Mouse (Mus musculus) intestine, embryonic 14.5 days (tissue): Measurements from ENCODE around the gene Rassf8. TPM values are rescaled to one million over a fixed set of nuclear protein-coding genes. Genes with fewer than 3 reads are reported as not detected.

ENCODE experiments used
- ATAC-seq: fragments of 200-750 bp; cut with Nextera tagmentation; replicated peaks from 2 replicates; pipeline ENCODE4 v1.8.0; 2017; ENCODE audit warnings: low read depth, moderate number of reproducible peaks, moderate TSS enrichment, moderate library complexity; ENCODE audit not compliant: low FRiP score, low TSS enrichment
- DNase-seq: peaks from one replicate; pipeline ENCODE4 v3.0.0-alpha.2; 2018; ENCODE audit warnings: low spot score
- H3K27ac ChIP-seq: fragments of 300-500 bp; sonication (generic); 2 replicates; pipeline ENCODE4 v1.5.1; 2014; ENCODE audit warnings: low read depth, mild to moderate bottlenecking, control low read depth
- H3K27me3 ChIP-seq: fragments of 300-500 bp; sonication (generic); replicated peaks from 2 replicates; pipeline ENCODE4 v1.6.1; 2014; ENCODE audit warnings: low read length, control low read depth; ENCODE audit not compliant: control insufficient read depth, insufficient read depth
- H3K36me3 ChIP-seq: fragments of 300-500 bp; sonication (generic); 2 replicates; pipeline ENCODE4 v1.6.1; 2014; ENCODE audit warnings: low read length, control low read depth; ENCODE audit not compliant: control insufficient read depth, insufficient read depth
- H3K4me1 ChIP-seq: fragments of 300-500 bp; sonication (generic); replicated peaks from 2 replicates; pipeline ENCODE4 v1.6.1; 2014; ENCODE audit warnings: low read length, control low read depth, mixed read lengths; ENCODE audit not compliant: control insufficient read depth, insufficient read depth
- H3K4me2 ChIP-seq: fragments of 300-500 bp; sonication (generic); 2 replicates; pipeline ENCODE4 v1.6.1; 2014; ENCODE audit warnings: low read length
- H3K4me3 ChIP-seq: fragments of 300-500 bp; sonication (generic); 2 replicates; pipeline ENCODE4 v1.5.1; 2014; ENCODE audit warnings: low read depth, low read length, control low read depth, mixed read lengths
- H3K9ac ChIP-seq: fragments of 300-500 bp; sonication (generic); 2 replicates; pipeline ENCODE4 v1.6.1; 2014; ENCODE audit warnings: mild to moderate bottlenecking, low read length
- H3K9me3 ChIP-seq: fragments of 300-500 bp; sonication (generic); 2 replicates; pipeline ENCODE4 v1.6.1; 2016; ENCODE audit warnings: low read length, control low read depth; ENCODE audit not compliant: control insufficient read depth
- WGBS: fragments of 180-500 bp; shearing (Covaris S2); extraction: QIAGEN DNeasy Blood & Tissue Kit; methylation state at CpG from one replicate; pipeline ENCODE4 v1.1.7; 2014; 5-methylcytosine and 5-hydroxymethylcytosine counted together
- polyA plus RNA-seq: library from polyadenylated mRNA; unstranded; fragments of >200 nt; fragmentation: Nextera tagmentation; extraction: Ambion mirVana; gene quantifications from 2 replicates; pipeline ENCODE4 v1.2.1, GENCODE M21; 2014

The Rassf8 gene
- polyA plus RNA-seq, 1 experiment from 2014 or later: 9.1 TPM

GRCm38 (mm10) chr6:145860350-145860749, 113.8 kb downstream of the Rassf8 start:
- Histone ChIP-seq H3K4me2 (no peak overlapping the region), H3K9me3 (no peaks in the 10 kb centered on the region), H3K9ac (no peak overlapping the region), H3K4me1 (peaks cover 17% of the 10 kb centered on the region; the same call in 1 of the 2 replicates), H3K27me3 (peaks cover 40% of the 10 kb centered on the region), H3K4me3 (no peak overlapping the region), H3K36me3 (no peaks in the 10 kb centered on the region), H3K27ac (no peak overlapping the region)
- WGBS: 58% methylated on average over 2 of the region's 2 CpGs
- no peak for ATAC-seq
- no peak for DNase-seq

- Histone ChIP-seq H3K27me3 (peaks cover 50% of the 10 kb centered on the region), H3K9me3 (no peaks in the 10 kb centered on the region), H3K36me3 (no peaks in the 10 kb centered on the region), H3K9ac (no peak overlapping the region), H3K4me3 (no peak overlapping the region), H3K4me1 (peaks cover 18% of the 10 kb centered on the region; the same call in 1 of the 2 replicates), H3K27ac (no peak overlapping the region), H3K4me2 (no peak overlapping the region)
- WGBS: 79% methylated on average over 9 of the region's 9 CpGs
- ATAC-seq (no peak), DNase-seq (no peak)
Measured at GRCm38 (mm10) chr6:145861462-145862227, 115.1 kb downstream of the Rassf8 start.

GRCm38 (mm10) chr6:145862321-145862720, 115.8 kb downstream of the Rassf8 start:
- Histone ChIP-seq H3K4me3 (peak overlapping the region; percentile 51), H3K4me2 (peak overlapping the region; percentile 97), H3K27me3 (peaks cover 50% of the 10 kb centered on the region), H3K4me1 (peaks cover 22% of the 10 kb centered on the region; the same call in 1 of the 2 replicates), H3K9me3 (no peaks in the 10 kb centered on the region), H3K9ac (no peak overlapping the region), H3K27ac (no peak overlapping the region), H3K36me3 (no peaks in the 10 kb centered on the region)
- ATAC-seq (no peak), DNase-seq (no peak)
- WGBS: 11% methylated on average over 4 of the region's 4 CpGs

GRCm38 (mm10) chr6:145862739-145863064, 116.2 kb downstream of the Rassf8 start:
- WGBS: under 1% methylated on average over 35 of the region's 35 CpGs
- DNase-seq (no peak), ATAC-seq (no peak)
- H3K4me2 ChIP-seq: peak overlapping the region; percentile 97
- no peaks in the 10 kb centered on the region for H3K9me3 ChIP-seq
- no peak overlapping the region for H3K27ac ChIP-seq
- H3K4me1 ChIP-seq: peaks cover 22% of the 10 kb centered on the region; the same call in 1 of the 2 replicates
- H3K27me3 ChIP-seq: peaks cover 50% of the 10 kb centered on the region
- H3K36me3 ChIP-seq: no peaks in the 10 kb centered on the region
- H3K9ac ChIP-seq: peak overlapping the region; percentile 41
- H3K4me3 ChIP-seq: peak overlapping the region; percentile 51

- Histone ChIP-seq H3K36me3 (no peaks in the 10 kb centered on the region), H3K27ac (no peak overlapping the region), H3K9ac (peak overlapping the region; percentile 41), H3K27me3 (peaks cover 50% of the 10 kb centered on the region), H3K4me1 (peaks cover 22% of the 10 kb centered on the region; the same call in 1 of the 2 replicates), H3K4me2 (peak overlapping the region; percentile 97), H3K4me3 (peak overlapping the region; percentile 51), H3K9me3 (no peaks in the 10 kb centered on the region)
- ATAC-seq: peak; percentile 40
- DNase-seq: peak; percentile 77
- under 1% methylated on average over 100 of the region's 105 CpGs for WGBS
Measured at GRCm38 (mm10) chr6:145863065-145863971, 116.8 kb downstream of the Rassf8 start.

- 3% methylated on average over 8 of the region's 8 CpGs for WGBS
- Histone ChIP-seq H3K9ac (no peak overlapping the region), H3K27me3 (peaks cover 50% of the 10 kb centered on the region), H3K4me2 (peak overlapping the region; percentile 97), H3K27ac (no peak overlapping the region), H3K9me3 (no peaks in the 10 kb centered on the region), H3K36me3 (no peaks in the 10 kb centered on the region), H3K4me1 (peaks cover 22% of the 10 kb centered on the region; the same call in 1 of the 2 replicates), H3K4me3 (peak overlapping the region; percentile 53)
- ATAC-seq (no peak), DNase-seq (no peak)
Measured at GRCm38 (mm10) chr6:145864171-145864570, 117.6 kb downstream of the Rassf8 start.

- peaks cover 50% of the 10 kb centered on the region for H3K27me3 ChIP-seq
- no peak within 1 kb of the TSS for H3K27ac ChIP-seq
- ATAC-seq: peak; percentile 44
- peak within 1 kb of the TSS; percentile 46 for H3K9ac ChIP-seq
- peak within 1 kb of the TSS; percentile 53 for H3K4me3 ChIP-seq
- no peaks in the 10 kb centered on the region for H3K9me3 ChIP-seq
- peak; percentile 78 for DNase-seq
- peak within 1 kb of the TSS; percentile 82 for H3K4me2 ChIP-seq
- peaks cover 22% of the 10 kb centered on the region; the same call in 1 of the 2 replicates for H3K4me1 ChIP-seq
- WGBS: under 1% methylated on average over 55 of the region's 57 CpGs
- H3K36me3 ChIP-seq: no peaks in the 10 kb centered on the region
Measured at GRCm38 (mm10) chr6:145865289-145865885, 118.8 kb downstream of the Rassf8 start, which contains the start of gene Bhlhe41. Gene Bhlhe41 (minus strand): TSS chr6:145865558.
